Comparison of ENCODE assay signal across 13 mouse cellular contexts in the genomic region with DNA sequence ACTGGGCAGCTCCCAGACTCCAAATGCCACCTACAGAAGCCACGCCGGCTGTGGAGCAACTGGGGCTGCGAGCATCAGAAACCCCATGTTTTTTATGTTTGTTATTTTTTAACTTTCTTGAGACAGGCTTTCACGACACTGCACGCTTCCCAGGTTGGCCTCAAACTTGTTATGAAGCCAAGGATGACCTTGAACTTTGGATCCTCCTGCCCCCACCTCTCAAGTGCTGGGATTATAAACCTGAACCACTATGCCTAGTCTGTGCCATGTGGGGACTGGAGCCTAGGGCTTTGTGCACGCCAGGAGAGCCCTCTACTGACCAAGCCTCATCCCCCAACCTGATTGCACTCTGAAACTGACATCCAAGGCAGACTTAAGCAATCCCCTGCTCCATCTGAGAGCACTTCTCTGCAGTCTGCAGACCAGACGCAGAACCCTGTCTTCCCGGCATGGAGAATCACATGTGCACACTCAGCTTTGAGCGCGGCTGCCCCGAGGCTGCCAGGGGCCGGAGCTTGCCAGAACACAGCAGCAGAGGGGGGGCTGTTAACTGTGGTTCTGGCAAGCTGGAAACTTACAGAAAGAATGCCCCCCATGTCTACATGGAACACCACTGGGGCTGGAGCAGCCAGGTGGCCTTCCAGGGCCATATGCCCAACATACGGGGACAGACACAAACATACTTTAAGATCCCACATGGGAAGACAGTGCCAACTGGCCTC. TPM values are rescaled to one million over a fixed set of nuclear protein-coding genes. Genes with fewer than 3 reads are reported as not detected.
A peak's percentile ranks its signal among the peaks of the same experiment; 100 is the strongest.
DNase-seq lines count a peak whose midpoint lies in the region; TF ChIP-seq lines count a peak whose summit lies in the region.
"Had no signal": no experiment of that assay in that cellular context is flagged by ENCODE, and none has a peak within 500 bp of the region (broad histone marks: within the 10 kb centered on the region; RNA-seq: fewer than 3 reads in every experiment).

No protein-coding gene starts in this region.

- H3K27ac ChIP-seq in gastrocnemius, adult 2 months, result peak overlapping the region; percentile 10; the same call in 1 of the 2 replicates
- H3K27ac ChIP-seq: liver, embryonic 12.5 days had no signal

- TF ChIP-seq CTCF in gastrocnemius, adult 2 months (IDR thresholded peaks at IDR 0.05), result peak; percentile 34; the same call in 1 of the 2 replicates

- intact Hi-C loops in gastrocnemius, adult 2 months (cut with DNase I), result loop anchor here (5.0 kb wide), 3 partner anchors 43 to 192 kb away; no protein-coding TSS in a partner anchor

- DNase-seq in adrenal gland, postnatal 14 days, result peak; percentile 48
- no peak for DNase-seq in adrenal gland, postnatal 36 days
- peak; percentile 57 for DNase-seq in gastrocnemius, adult 2 months
- DNase-seq in gastrocnemius, postnatal 10 days, result no peak
- peak; percentile 60 for DNase-seq in kidney, adult 9 months
- DNase-seq in kidney, postnatal 4 days, result no peak
- DNase-seq in MN1 (ENCODE audit: low spot score), result peak; percentile 40
- DNase-seq in left cerebral cortex, adult 11 months (ENCODE audit: low spot score), result no peak
- DNase-seq: kidney, postnatal 10 days; layer of hippocampus, adult 9-11 months; retina, postnatal 1 day had no signal

- H3K4me3 ChIP-seq in gastrocnemius, adult 2 months, result no peak overlapping the region
- H3K4me3 ChIP-seq: liver, embryonic 12.5 days; megakaryocyte, embryonic 14.5 days had no signal

RNA-seq across cellular contexts. Expression of a gene that starts 20.3 kb away (rescaled TPM):
- total RNA-seq in adrenal gland, postnatal 14 days (2021), result 11.8 and 12.0 TPM in 2 replicates
- 10 to 100 TPM; 10.8 to 13.9 TPM for total RNA-seq in adrenal gland, postnatal 36 days (2021)
- 1 to 10 TPM; 5.8 to 6.2 TPM for total RNA-seq in gastrocnemius, adult 2 months (2021)
- 1 to 10 TPM; 7.1 to 8.4 TPM for total RNA-seq in gastrocnemius, postnatal 10 days (2021)

RNA-seq across cellular contexts. Expression of a gene that starts 31.6 kb away (rescaled TPM):
- 2,967 and 3,254 TPM in 2 replicates for total RNA-seq in adrenal gland, postnatal 14 days (2021)
- total RNA-seq in adrenal gland, postnatal 36 days (2021), result 1,000 to 10,000 TPM; 3,336 to 3,351 TPM
- 100 to 1,000 TPM; 365 to 571 TPM for total RNA-seq in gastrocnemius, adult 2 months (2021)
- 1,000 to 10,000 TPM; 1,451 to 1,869 TPM for total RNA-seq in gastrocnemius, postnatal 10 days (2021)

RNA-seq across cellular contexts. Expression of a gene that starts 57.5 kb away (rescaled TPM):
- total RNA-seq in adrenal gland, postnatal 14 days (2021), result 86.0 and 91.0 TPM in 2 replicates
- total RNA-seq in adrenal gland, postnatal 36 days (2021), result 10 to 100 TPM; 79.8 to 81.9 TPM
- 10 to 100 TPM; 31.5 to 32.0 TPM for total RNA-seq in gastrocnemius, adult 2 months (2021)
- total RNA-seq in gastrocnemius, postnatal 10 days (2021), result 10 to 100 TPM; 44.8 to 64.7 TPM

Comparison
In these comparisons a context has a peak if more than half of its experiments do, and no peak if none do; other contexts are left out.
1. DNase-seq: peak in adrenal gland, postnatal 14 days (single experiment), gastrocnemius, adult 2 months (single experiment), kidney, adult 9 months (single experiment) and MN1 (single experiment); none in adrenal gland, postnatal 36 days (0 of 2), gastrocnemius, postnatal 10 days (single experiment), kidney, postnatal 4 days (0 of 2) and left cerebral cortex, adult 11 months (single experiment).